Mouse (Mus musculus) CD4-positive helper T cell, adult 2 months (primary cell): ENCODE measurements at regions not wholly inside any gene's neighbourhood (a gene's known extent, or its start where the extent isn't known, plus 50 kb on each side); places are given as distances from the start of the nearest gene placed in this dataset.

Source experiments
- DNase-seq: peaks from one replicate; pipeline ENCODE4 v3.0.0-alpha.2; 2012; ENCODE audit warnings: low read depth, missing footprints, low spot score

DNA sequence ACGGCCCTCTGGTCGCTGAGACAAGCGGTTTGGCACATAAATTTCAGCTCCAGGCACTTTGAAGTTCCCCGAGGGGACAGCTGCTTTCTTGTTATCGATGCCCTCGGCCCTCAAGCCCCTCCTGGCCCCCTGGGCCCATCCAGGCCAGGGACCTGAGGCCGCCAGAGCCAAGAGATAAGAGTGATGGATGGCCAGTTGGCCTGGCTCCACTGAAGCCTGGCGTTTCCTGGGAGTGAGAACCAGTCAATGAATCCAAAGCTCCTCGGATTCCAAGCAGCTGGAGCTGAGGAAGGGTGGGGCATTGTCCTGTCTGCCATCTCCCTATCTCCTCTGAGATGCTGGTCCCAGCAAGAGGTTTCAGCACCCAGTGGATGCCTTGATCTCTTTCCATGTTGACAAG lies 71.6 kb upstream of the Hand1 start:
- no peak for DNase-seq

DNA sequence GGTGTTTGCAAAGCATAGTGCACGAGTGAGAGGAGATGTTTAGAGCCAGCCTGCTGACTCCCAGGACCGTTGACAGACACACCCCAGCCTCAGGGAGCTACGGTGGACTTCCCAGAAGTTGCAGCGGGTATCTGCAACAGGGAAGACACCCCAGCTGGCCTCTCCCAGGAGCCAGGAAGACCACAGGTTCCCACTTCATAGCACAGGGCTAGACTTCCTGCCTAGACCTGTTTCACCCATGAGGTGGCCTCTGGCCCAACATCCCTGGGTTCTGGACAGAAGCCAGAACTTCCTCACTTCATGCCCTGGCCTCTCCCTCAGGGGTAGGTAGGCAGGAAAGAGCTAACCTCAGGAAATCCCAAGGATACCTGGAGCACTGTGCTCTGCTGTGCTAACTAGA lies 66.7 kb upstream of the Hand1 start:
- no peak for DNase-seq

DNA sequence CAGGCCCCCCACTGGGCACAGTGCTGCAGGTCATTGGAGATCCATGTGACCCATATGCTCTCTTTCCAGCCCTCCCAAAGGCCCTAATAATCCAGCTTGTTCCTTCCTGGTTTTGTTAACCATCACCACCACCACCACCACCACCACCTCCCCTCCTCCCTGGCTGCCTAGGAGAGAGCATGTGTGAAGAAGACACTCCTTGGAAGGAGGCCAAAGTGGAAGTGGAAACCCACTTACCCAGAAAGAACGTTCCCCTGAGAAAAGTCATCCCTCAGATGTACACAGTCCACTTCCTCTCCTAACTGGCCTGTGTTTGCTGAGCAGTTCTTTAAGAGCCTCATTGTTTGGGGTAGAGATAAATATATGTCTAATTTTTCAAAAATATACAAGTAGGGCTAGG lies 62.9 kb upstream of the Hand1 start:
- no peak for DNase-seq

DNA sequence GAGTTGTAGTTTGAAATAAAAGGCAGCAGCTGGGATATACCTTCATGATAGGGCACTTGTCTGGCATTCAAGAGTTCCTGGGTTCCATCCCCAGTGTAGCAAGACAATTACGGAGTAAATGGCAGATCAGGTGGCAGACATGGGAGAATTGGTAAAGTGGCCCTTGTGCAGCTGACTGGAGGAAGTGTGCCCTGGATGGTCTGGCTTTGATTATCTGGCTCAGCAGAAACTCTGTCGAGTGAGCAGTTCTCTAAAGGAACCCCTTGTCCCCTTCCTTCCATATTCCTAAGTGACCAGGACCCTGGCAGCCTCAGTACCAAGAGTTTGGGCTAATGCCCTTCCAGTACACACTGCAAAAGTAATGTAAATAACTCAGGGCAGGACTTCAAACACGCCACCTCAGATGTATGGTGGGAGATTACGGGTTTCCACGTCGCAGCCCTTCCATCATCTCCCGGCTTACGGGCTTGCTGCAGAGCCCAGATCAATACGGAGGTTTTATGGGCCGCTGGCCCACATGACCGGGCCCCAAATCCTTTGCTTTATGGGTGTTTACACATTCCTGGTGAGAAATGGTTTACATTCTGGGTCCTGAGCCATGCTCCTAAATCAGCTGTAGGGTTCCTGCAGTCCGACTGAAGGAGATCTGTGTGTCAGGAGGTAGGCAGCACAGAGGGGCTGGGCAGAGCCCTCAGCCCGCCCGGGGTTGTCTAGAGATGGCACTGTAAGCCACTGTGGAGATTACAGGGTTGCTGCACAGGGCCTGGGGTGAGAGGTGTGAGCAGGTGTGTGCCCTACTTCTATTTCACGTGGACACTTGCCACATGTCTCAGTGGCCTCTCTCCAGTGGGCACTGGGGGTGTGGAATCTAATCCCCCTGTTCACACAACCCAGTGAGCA lies 50.4 kb upstream of the Hand1 start:
- DNase-seq: no peak
